Mouse (Mus musculus) ovary, postnatal 14 days (tissue): ENCODE data around the gene Wdr90.
A peak's percentile ranks its signal among the peaks of the same experiment; 100 is the strongest.
"Not testable (repeated sequence)": the region's sequence is repeated elsewhere in the genome, so short reads cannot be mapped to it uniquely, and the experiment has no call there.

Source experiments
- DNase-seq: peaks from one replicate; pipeline ENCODE4 v3.0.0; 2022; ENCODE audit warnings: low spot score

Gene Wdr90

DNA sequence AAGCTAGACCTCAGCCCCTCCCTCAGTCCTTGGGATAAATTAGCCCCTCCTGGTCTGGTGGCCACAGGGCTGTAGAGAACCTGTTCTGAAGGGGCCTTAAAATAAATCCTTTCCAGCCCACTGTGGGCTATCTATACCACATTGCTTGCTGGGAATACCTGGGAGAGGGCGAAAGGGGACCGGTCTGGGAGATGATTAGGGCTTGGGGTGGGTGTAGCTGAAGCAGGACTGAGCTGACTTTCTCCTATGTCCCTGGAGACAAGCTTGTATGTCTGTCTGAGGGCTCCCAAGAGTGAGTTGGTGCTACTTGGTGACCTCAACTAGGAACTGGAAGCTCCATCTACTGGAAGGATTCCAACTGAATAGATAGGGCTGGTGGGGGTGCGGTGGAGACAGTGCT is 15.7 kb upstream of the Wdr90 start:
- no peak for DNase-seq

DNA sequence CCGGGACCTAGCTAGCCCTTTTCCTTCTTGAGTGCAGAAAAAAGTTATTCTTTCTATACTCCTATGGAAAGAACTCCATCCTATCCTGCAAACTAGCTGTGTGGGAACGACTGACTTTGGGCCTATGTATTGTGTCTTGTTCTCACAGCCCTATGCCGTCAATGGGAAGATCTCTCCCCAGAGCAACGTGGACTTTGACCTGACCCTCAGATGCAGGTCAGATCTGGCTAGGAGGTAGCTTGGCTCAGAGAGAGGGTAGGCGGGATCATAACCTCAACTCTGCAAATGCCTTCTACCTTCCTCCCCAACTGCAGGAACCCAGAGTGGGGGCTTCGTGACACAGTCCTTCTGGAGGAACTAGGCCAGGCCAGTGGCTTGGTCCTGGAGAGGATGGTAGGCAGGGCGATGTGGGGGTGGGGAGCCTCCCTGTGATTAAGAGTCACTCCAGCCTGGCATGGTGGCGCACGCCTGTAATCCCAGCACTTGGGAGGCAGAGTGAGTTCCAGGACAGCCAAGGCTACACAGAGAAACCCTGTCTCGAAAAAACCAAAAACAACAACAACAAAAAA is 15.1 kb upstream of the Wdr90 start:
- DNase-seq = no peak

- DNase-seq = peak; percentile 78
These were observed 14.2 kb upstream of the Wdr90 start for GRCm38 (mm10) chr17:25875171-25876136.

GRCm38 (mm10) chr17:25874721-25875170 is 13.4 kb upstream of the Wdr90 start, which contains the start of gene Mettl26:
Mettl26 (plus strand) TSS chr17:25875074.
- peak; percentile 95 for DNase-seq

DNA sequence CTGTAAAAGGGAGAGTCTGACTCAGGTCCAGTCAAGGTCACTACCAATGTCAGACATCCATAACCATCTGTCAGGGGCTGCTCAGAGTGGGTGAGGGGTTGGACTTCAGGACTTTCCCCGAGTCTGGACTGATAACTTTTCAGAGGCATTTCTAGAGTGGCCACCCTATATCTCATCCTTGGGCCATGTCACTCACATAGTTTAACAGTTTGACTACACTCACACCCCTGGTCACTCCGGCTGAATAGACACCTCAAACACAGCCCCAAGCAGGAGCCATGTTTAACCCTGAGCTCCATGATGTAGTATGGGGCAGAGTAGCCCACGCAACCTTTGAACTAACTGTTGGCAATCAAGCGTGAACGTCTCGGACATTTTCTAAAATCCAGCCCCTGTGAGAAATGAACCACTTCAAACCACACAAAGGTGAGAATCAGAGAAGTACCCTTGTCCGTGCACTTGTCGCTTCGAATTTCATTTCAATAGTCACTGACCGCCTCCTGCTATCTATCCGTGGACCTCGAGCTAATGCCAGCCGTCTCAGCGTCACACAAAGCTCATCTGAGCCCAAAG is 12.9 kb upstream of the Wdr90 start:
- no peak for DNase-seq

GRCm38 (mm10) chr17:25873405-25874147 is 12.3 kb upstream of the Wdr90 start:
- DNase-seq = no peak

- DNase-seq = no peak
These were observed 11.4 kb upstream of the Wdr90 start for GRCm38 (mm10) chr17:25872676-25873075.

DNA sequence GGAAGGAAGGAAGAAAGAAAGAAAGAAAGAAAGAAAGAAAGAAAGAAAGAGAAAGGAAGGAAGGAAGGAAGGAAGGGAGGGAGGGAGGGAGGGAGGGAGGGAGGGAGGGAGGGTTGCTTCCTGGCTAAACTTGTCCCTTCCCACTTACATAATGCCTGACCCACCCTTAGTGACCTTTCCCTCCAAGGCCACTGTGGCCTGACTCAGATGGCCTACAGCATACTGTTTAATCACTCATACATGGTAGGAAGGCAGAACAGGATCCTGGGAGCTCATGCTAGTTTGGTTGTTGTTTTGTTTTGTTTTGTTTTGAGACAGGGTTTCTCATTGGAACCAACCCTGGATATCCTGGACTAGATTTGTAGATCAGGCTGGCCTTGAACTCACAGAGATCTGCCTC is 10.3 kb upstream of the Wdr90 start:
- DNase-seq = not testable (repeated sequence)

GRCm38 (mm10) chr17:25869954-25870353 is 8.7 kb upstream of the Wdr90 start:
- no peak for DNase-seq

DNA sequence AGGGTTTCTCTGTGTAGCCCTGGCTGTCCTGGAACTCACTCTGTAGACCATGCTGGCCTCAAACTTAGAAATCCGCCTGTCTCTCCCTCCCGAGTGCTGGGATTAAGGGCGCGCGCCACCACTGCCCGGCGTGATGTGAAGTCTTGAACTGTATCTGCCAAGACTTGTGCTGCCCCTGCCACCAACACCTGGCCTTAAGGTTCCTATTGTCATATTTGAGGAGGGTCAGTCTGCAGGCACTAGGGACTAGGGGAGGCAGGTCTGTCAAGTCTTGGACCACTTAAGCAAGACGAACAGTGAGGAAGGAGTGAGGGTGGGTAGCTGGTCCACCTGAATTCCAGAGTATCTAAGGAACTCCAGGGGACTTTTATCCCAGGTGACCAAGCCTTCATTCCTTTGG is 8.2 kb upstream of the Wdr90 start:
- no peak for DNase-seq

DNA sequence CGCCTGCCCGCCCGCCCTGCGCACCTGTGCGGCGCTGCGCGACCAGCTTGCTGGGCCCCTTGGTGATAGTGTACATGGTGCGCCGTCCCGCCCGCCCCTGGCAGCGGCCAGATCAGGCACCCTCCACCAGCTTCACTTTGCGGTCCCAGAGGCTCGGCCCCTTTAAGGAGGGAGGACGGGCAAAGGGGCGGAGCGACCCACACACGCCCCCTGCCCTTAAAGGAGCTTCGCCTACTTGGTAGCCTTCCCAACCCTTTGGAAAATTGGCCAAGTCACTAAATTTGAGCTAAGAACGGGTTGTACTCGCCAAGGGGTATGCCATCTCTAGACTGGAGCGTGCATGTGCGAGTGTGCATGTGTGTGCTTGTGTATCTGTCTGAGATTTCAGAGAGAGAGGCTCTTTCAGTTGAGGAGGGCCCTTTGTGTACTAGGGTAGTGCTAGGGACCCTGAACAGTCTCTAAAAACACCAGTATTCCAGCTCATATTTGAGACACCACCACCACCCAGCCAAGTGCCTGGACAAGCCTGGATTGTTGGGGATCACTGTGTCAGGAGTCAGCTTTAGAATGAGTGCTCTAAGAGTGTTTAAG is 7.4 kb upstream of the Wdr90 start, which contains the start of gene Mcrip2:
Gene Mcrip2, minus strand, starts transcription at position 164 of the 591 bp plus-strand sequence.
- DNase-seq = peak; percentile 70

- DNase-seq = peak; percentile 65
These were observed 6.7 kb upstream of the Wdr90 start for GRCm38 (mm10) chr17:25867836-25868600.

- no peak for DNase-seq
These were observed 6.2 kb upstream of the Wdr90 start for GRCm38 (mm10) chr17:25867509-25867835.

GRCm38 (mm10) chr17:25866172-25866571 is 4.9 kb upstream of the Wdr90 start:
- no peak for DNase-seq

DNA sequence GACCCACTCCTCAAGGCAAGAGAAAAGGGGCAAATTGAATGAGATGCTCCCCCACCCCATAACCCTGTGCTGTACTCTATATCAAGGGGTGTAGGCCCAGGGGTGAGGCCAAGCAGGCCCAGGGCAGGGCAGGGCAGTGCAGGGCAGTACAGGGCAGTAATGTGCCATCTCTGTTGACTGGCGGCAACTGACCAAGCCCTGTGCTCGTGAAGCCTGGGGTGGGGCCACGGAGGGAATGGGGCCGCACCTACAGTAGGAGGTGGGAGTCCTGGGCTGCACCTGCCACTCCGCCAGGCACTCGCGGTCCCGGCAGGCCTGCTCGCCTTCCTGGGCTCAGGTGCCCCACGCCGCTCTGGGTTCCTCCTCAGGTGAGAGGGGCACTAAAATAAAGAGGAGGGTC is 4.0 kb upstream of the Wdr90 start:
- DNase-seq = no peak

DNA sequence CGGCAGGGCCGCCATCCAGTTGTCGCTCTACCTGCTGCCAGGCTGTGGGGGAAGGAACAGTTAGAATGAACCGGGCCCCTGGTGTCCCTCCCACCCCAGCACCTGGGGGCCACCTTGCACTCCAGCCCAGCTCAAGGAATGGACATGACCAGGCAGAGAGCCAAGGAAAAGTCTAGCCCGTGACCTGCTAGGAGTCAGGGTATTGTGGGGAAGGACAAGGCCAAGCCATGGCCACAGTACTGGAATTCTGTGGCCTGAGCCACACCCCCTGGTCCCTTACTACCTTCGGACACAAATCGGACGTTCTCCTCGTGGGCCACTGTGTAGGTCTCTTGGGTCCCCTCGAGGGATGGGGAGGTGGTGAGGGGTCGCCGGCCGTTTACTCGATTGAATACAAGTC is 3.0 kb upstream of the Wdr90 start:
- no peak for DNase-seq

- no peak for DNase-seq
These were observed 2.4 kb upstream of the Wdr90 start for GRCm38 (mm10) chr17:25863681-25864080.

DNA sequence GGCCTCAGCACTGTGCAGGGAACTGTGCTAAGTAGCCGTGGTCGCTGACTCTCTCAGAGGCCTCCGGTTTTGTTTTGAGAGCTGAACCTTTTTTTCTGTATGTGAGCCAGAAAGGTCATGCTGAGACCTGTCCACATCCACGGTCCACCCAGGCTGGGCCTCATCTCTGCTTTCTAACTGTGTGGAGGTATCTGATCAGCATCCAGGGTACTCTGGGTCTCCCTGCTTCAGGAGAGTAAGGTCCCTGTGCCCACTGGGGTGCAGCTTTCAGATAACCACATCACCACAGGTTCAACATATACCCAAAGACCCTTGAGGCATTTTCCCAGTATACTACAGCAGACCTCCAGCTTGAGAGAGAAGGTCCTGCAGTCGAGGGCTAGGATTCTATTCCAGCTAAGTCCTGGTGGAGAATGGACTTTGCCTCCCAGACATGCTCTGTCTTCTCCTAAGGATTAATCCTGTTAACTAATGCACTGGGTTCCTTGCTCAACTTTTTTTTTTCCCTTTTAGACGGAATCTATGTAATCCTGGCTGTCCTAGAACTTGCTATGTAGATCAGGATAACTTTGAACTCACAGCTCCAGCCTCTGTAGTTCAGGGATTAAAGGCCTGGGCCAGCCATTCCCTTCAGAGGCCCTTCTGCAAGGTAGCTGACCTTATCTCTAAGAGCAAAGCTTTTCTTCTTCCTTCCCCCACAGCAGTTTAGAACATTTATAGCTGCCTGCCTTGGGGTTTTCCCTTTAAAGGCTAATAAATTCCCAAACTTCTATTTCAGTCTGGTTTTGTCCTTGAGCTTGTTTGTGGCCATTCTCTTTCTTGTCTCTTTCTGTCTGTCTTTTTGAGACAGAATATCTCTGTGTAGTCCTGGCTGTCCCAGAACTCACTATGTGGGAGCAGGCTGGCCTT is 657 bp upstream of the Wdr90 start:
- DNase-seq = no peak

DNA sequence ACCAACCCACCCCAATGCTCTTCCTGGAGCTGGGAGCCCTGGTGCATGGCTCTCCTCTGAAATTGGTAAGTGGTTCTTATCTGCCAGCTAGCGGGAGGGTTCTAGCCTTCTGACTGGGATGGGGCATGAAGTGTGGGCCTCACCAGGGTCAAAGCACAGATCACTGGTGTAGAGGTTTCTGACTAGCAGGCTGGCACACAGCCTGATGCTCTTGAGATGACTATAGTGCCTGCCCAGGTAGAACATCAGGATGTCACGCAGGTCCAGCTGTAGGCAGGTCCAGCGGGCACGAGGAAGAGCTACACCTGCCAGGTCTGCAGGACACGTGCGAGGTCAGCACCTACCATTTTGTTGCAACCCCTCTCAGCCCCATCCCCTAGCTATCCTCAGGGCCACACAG is 1.1 kb downstream of the Wdr90 start:
- DNase-seq = no peak

DNA sequence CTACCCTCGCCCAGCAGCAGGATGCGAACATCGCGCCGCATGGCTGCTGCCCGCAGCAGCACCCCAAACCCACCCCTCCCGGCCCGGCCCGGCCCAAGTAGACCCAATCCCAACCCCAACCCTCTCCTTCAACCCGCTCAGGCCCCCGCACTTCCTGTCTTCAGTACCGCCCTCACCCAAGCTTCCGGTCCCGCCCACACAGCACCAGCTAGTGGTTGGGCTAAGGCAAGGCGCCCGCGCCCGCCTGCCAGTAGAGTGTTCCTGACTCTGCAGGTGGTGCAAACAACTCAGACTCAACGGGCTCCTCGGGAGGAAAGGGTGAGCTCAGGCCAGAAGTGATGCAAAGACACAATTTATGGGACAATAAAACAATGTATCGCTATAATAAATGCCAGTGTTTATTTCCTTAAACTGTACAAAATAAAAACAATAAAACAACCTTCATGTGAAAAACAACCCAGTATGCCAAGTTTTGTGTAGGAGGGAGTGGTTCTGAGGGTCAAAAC is 16.9 kb downstream of the Wdr90 start, which contains the start of gene Rhot2:
Gene Rhot2, minus strand, starts transcription at position 456 of the 506 bp plus-strand sequence.
- DNase-seq = peak; percentile 85
